Mouse (Mus musculus) embryonic stem cell, embryonic (primary cell): Measurements from ENCODE around the gene Sapcd2.

ENCODE experiments used
- CTCF ChIA-PET, 4 experiments: fragments of 300-600 bp in 2 of 4; fragments of 350-600 bp in 2 of 4; sonication (Branson Sonifier 250); formaldehyde crosslinking; loops; one replicate each; lab custom pipeline; 2022; ENCODE audit warnings: inconsistent platforms in 2 of 4; lab: Charles Lee
- POLR2A ChIA-PET, 4 experiments: fragments of 300-600 bp in 2 of 4; fragments of 350-600 bp in 2 of 4; sonication (Branson Sonifier 250); formaldehyde crosslinking; loops; one replicate each; lab custom pipeline; 2022; ENCODE audit warnings: antibody characterized with exemption in 4 of 4, inconsistent platforms in 1 of 4; lab: Charles Lee

Sapcd2 gene

GRCm38 (mm10) chr2:25363478-25364178 is 8.5 kb upstream of the Sapcd2 start:
- POLR2A ChIA-PET: interaction anchor here in 3 of 4 experiments (0.8 to 9.2 kb wide), 17 partner anchors 9 to 212 kb away, joined by 3 to 146 read pairs (median 4); partner anchors contain the start of genes Sapcd2 (in 2 of the 3), Lrrc26 (in 1 of the 3), Man1b1 (in 1 of the 3) and Phpt1 (in 1 of the 3)
- CTCF ChIA-PET: interaction anchor here in 3 of 4 experiments (0.5 to 1.5 kb wide), 3 partner anchors 39 to 1082 kb away, joined by 3 to 4 read pairs (median 3); no protein-coding TSS in a partner anchor

DNA sequence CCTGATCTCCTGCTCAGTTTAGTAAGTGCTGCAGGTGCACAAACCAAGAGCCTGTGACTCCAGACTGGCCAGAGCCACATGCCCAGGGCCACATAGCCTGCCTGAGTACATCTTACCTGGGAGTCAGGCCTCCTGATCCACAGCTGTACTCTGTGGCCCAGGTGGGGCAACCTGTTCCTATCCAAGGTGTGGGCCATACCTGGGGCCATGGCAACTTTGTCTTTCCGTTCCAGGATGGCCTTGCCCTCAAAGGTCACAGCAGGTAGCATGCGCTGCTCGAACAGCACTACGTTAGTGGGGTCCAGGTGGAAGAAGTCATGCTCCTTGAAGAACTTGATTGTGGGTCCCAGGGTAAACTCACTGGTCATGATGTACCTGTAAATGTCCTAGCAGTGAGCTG is 7.8 kb upstream of the Sapcd2 start:
- ChIA-PET POLR2A (interaction anchor here in 3 of 4 experiments (1.0 to 9.2 kb wide), 28 partner anchors 7 to 182 kb away, joined by 3 to 146 read pairs (median 5); partner anchors contain the start of genes Dpp7 (in 2 of the 3), Entpd2 (in 2 of the 3), Man1b1 (in 1 of the 3) and Sapcd2 (in 1 of the 3)), CTCF (interaction anchor here in 2 of 4 experiments (1.1 to 1.8 kb wide), 3 partner anchors 12 to 38 kb away, joined by 3 to 5 read pairs (median 3); no protein-coding TSS in a partner anchor)

- POLR2A ChIA-PET: interaction anchor here in 3 of 4 experiments (0.7 to 9.2 kb wide), 40 partner anchors 8 to 182 kb away, joined by 3 to 146 read pairs (median 4); partner anchors contain the start of genes Dpp7 (in 2 of the 3), Entpd2 (in 2 of the 3), Anapc2 (in 1 of the 3) and Man1b1 (in 1 of the 3)
- CTCF ChIA-PET: interaction anchor here in 3 of 4 experiments (1.1 to 3.1 kb wide), 5 partner anchors 11 to 136 kb away, joined by 3 to 14 read pairs (median 3); no protein-coding TSS in a partner anchor
These were observed 7.4 kb upstream of the Sapcd2 start for GRCm38 (mm10) chr2:25364761-25365090.

DNA sequence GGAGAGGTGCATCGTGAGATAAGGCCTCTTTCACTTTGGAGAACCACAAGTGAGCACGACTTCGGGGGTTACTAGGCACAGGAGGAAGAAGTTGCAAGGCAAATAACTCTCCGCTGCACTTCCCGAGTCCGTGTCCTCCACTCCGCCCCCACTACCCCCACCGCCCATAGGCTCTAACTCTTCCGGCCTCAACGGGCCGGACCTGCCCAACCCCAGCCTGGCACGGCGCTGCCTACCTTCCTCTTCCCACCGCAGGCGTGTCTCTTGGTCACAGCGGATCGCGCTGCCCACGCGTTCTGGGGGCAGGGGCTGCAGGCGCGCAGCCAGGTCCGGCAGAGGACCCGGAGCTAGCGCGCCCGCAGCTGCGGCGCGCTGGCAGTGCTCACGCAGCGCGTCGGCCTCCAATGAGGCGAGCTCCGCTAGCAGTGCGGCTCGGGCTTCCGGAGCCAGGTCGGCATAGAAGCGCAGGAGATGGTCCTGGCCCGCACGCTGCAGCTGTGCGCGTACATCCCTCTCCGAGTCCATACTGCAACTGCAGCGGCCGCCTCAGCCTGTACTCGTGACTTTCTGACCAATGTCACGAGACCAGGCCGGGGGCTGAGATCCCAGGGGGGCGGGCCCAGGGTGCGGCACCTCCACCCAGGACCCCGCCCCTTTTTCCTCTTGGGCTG is 6.9 kb upstream of the Sapcd2 start, which contains the start of gene Uap1l1:
Uap1l1 (minus strand) TSS at position 592 of the 671 bp plus-strand sequence.
- CTCF ChIA-PET: interaction anchor here (0.6 to 3.1 kb wide), 7 partner anchors 11 to 279 kb away, joined by 3 to 14 read pairs (median 3); no protein-coding TSS in a partner anchor
- POLR2A ChIA-PET: interaction anchor here (0.6 to 9.2 kb wide), 47 partner anchors 8 to 186 kb away, joined by 3 to 146 read pairs (median 4); partner anchors contain the start of genes Dpp7 (in 2 of the 4), Entpd2 (in 2 of the 4), Anapc2 (in 1 of the 4) and Man1b1 (in 1 of the 4)

- ChIA-PET CTCF (no interaction called here), POLR2A (interaction anchor here in 1 of 4 experiments (1.0 to 1.7 kb wide), 3 partner anchors 14 to 77 kb away, joined by 3 read pairs; partner anchors contain the start of gene Dpp7)
These were observed 2.1 kb upstream of the Sapcd2 start for GRCm38 (mm10) chr2:25369996-25370395.

DNA sequence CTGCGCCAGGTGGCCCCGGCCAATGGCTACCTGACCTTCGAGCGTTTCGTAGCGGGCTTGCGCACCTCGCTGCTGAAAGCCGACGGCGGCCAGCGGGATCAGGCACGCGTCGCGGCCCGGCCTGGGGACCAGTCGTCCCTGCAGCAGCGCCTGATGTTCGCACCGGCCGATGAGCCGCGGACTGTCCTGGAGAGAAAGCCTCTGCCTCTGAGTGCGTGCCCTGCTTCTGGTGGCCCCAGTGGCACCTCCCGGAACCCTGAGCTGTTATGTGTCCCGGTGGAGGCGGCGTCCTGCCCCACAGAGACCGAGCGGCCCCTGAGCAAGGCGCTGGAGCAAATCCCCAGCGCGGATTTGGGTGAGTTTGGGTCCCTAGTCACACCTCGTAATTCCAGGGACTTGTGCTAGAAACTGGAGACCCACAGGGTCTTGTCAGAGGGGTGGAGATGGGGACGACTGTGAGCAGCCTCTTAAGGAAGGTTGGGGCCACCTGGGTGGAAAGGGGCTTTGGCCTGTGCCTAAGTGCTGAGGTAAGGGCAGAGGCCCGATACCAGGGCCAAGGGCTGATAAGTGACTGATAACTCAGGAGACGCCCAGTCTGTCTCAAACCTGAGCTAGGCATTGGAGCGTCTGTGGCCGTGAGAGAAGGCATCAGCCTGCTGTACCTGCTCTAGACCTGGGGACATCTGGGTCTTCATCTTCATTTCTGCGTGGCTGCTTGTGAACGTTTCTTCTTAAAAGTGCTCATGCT is 697 bp downstream of the Sapcd2 start:
- POLR2A ChIA-PET: interaction anchor here in 3 of 4 experiments (0.5 to 11.6 kb wide), 84 partner anchors 8 to 611 kb away, joined by 3 to 146 read pairs (median 5); partner anchors contain the start of genes Anapc2 (in 2 of the 3), Cysrt1 (in 2 of the 3), Edf1 (in 2 of the 3) and Entpd2 (in 2 of the 3)

DNA sequence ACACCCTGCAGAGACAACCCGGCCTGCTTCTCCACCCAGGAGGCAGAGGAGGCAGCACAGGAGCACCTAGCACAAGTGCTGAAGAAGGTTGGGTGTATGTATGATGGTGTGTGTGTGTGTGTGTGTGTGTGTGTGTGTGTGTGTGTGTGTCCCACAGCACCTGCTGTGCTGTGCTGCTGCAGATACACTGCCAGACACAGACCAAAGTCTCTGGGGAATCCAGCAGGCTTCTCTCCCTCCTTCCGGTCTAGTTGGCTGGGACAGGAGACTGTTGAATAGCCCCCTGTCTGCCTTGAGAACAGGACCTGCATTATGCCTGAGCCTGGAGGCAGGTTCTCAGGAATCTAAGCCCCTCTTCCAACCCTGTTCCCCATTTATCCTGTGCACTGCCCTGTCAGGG is 1.3 kb downstream of the Sapcd2 start:
- POLR2A ChIA-PET: interaction anchor here in 3 of 4 experiments (1.5 to 11.6 kb wide), 17 partner anchors 8 to 210 kb away, joined by 4 to 146 read pairs (median 17); partner anchors contain the start of genes Entpd2 (in 2 of the 3), Uap1l1 (in 2 of the 3), Anapc2 (in 1 of the 3) and Ssna1 (in 1 of the 3)

More for the DNA sequence above, 697 bp downstream of the Sapcd2 start:
- CTCF ChIA-PET: interaction anchor here (0.5 to 4.1 kb wide), 26 partner anchors 17 to 208 kb away, joined by 3 to 26 read pairs (median 4); partner anchors contain the start of genes Abca2 (in 1 of the 4), Ajm1 (in 1 of the 4), Entpd2 (in 1 of the 4) and Npdc1 (in 1 of the 4)

GRCm38 (mm10) chr2:25376589-25376988 is 4.5 kb downstream of the Sapcd2 start:
- CTCF ChIA-PET: interaction anchor here (0.6 to 4.1 kb wide), 43 partner anchors 8 to 282 kb away, joined by 3 to 28 read pairs (median 4); partner anchors contain the start of genes Entpd2 (in 3 of the 4), Abca2 (in 2 of the 4), Anapc2 (in 2 of the 4) and Ssna1 (in 2 of the 4)
- POLR2A ChIA-PET: interaction anchor here (0.6 to 11.6 kb wide), 34 partner anchors 9 to 190 kb away, joined by 3 to 146 read pairs (median 4); partner anchors contain the start of genes Anapc2 (in 2 of the 4), Dpp7 (in 2 of the 4), Entpd2 (in 2 of the 4) and Ssna1 (in 2 of the 4)

More for the DNA sequence above, 1.3 kb downstream of the Sapcd2 start:
- CTCF ChIA-PET: interaction anchor here in 3 of 4 experiments (1.0 to 4.1 kb wide), 6 partner anchors 23 to 145 kb away, joined by 3 to 26 read pairs (median 4); partner anchors contain the start of gene Npdc1 (in 1 of the 3)

DNA sequence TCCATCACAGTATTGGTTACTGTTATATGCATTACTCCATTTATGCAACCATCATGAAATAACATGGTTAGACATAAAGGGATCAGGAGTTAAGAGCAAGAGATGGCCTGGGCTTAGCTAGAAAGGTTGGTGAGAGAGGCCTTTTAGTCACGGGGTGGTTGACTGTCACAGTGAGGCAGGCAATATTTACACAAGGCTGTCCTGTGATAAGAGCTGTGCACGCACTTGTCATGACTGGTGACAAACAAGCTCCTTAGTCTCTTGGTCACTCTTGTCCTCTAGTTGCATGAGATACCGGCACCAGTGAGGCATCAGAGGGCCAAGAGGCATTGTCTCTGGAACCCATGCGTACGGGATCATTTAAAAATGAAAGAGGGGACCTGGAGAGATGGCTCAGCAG is 12.4 kb downstream of the Sapcd2 start:
- POLR2A ChIA-PET: interaction anchor here in 3 of 4 experiments (0.5 to 6.6 kb wide), 5 partner anchors 9 to 822 kb away, joined by 3 to 43 read pairs (median 5); partner anchors contain the start of genes Entpd2 (in 1 of the 3) and Sapcd2 (in 1 of the 3)
- CTCF ChIA-PET: interaction anchor here (0.6 to 1.6 kb wide), 5 partner anchors 8 to 106 kb away, joined by 3 to 5 read pairs (median 3); no protein-coding TSS in a partner anchor

- POLR2A ChIA-PET: interaction anchor here in 2 of 4 experiments (0.8 to 6.8 kb wide), 7 partner anchors 9 to 130 kb away, joined by 3 to 43 read pairs (median 4); partner anchors contain the start of gene Sapcd2 (in 1 of the 2)
- CTCF ChIA-PET: interaction anchor here in 3 of 4 experiments (0.8 to 3.2 kb wide), 5 partner anchors 9 to 35 kb away, joined by 4 to 15 read pairs (median 9); no protein-coding TSS in a partner anchor
These were observed 19.1 kb downstream of the Sapcd2 start for GRCm38 (mm10) chr2:25391266-25391665.

DNA sequence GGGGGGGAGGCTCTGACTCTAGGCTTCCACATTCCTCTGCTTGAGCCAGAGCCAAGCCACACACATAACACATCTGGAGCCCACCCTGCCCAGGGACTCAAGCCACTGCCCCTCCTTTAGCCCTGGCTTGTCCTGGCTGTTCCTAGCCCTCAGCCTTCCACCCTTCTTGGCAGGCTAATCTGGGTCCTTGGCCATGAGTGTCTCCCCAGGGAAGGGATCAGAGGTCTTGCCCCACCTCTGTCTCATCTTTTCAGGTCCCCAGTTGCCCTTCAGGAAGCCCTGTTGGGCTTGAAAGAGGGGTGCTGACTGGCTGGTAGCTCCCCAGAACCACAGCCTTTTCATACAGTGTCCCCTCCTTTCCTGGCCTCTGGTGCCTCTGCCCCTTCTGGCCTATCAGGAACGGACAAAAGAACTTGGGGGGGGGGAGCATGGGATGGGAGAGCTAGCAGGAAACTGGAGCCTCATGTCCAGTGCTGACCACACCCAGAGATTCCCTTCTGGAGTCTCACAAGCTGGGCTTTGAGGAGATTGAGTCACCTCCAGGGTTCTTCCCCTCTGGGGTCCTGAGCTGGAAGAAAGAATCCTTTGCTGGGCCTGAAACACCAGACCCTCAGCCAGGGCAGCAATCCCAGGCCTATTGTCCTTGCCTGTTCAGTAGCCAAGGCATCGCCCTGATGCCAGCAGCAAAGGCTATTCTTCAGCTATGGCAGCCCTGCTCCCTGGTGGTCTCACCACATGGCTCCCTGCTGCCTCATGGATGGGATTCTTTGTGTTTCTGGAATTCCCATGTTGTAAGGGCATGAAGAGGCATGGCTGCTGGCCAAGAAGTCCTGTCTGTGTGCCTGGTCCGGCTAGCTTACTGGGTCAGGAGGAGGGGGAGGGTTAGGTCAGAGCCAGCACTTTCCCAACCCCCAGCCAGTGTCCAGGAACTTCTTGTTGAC is 22.4 kb downstream of the Sapcd2 start:
- CTCF ChIA-PET: interaction anchor here (0.6 to 4.4 kb wide), 9 partner anchors 8 to 187 kb away, joined by 3 to 17 read pairs (median 3); partner anchors contain the start of genes Abca2 (in 1 of the 4), Ajm1 (in 1 of the 4) and Sapcd2 (in 1 of the 4)
- POLR2A ChIA-PET: interaction anchor here in 3 of 4 experiments (0.5 to 6.8 kb wide), 11 partner anchors 13 to 459 kb away, joined by 3 to 43 read pairs (median 4); partner anchors contain the start of genes Arrdc1 (in 1 of the 3), Fut7 (in 1 of the 3) and Tubb4b (in 1 of the 3)

GRCm38 (mm10) chr2:25395721-25396596 is 23.8 kb downstream of the Sapcd2 start, which contains the start of gene Entpd2:
Entpd2 (plus strand) TSS chr2:25395874.
- POLR2A ChIA-PET: interaction anchor here (0.6 to 6.8 kb wide), 38 partner anchors 8 to 461 kb away, joined by 3 to 43 read pairs (median 4); partner anchors contain the start of genes Sapcd2 (in 3 of the 4), Tubb4b (in 2 of the 4), AL732309.1 (in 1 of the 4) and Anapc2 (in 1 of the 4)
- CTCF ChIA-PET: interaction anchor here in 3 of 4 experiments (0.8 to 4.4 kb wide), 20 partner anchors 15 to 196 kb away, joined by 3 to 17 read pairs (median 3); partner anchors contain the start of genes Abca2 (in 2 of the 3), Ajm1 (in 1 of the 3), Sapcd2 (in 1 of the 3) and Traf2 (in 1 of the 3)

DNA sequence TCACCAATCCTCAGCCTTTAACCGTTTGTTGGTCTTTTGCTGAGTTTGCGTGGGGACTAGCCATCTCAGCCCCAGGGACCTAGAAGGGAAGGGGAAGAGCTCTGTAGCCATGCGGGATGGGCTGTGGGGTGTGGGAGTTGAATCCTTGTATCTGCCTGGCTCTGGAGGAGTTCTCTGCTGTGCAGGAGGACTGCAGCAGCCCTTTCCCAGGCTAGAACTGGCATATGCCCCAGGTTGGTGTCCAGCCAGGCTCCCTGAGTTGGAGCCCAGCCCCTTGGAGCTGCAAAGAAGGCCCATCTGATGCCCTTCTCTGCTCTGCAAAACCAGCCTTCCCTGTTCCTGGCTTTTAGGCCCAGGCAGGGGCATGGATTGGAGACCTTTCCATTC is 24.5 kb downstream of the Sapcd2 start:
- CTCF ChIA-PET: interaction anchor here (0.6 to 4.4 kb wide), 18 partner anchors 14 to 195 kb away, joined by 3 to 17 read pairs (median 4); partner anchors contain the start of genes Abca2 (in 2 of the 4), Ajm1 (in 1 of the 4), Sapcd2 (in 1 of the 4) and Traf2 (in 1 of the 4)
- POLR2A ChIA-PET: interaction anchor here (0.6 to 6.8 kb wide), 34 partner anchors 8 to 216 kb away, joined by 3 to 43 read pairs (median 5); partner anchors contain the start of genes Sapcd2 (in 3 of the 4), Tubb4b (in 2 of the 4), AL732309.1 (in 1 of the 4) and Anapc2 (in 1 of the 4)
